Mouse (Mus musculus): ENCODE data around the gene Flywch2.

Flywch2 gene

GRCm38 (mm10) chr17:23785561-23786471 is at the start of gene Flywch2:
Flywch2 (minus strand) TSS chr17:23786081.
- in situ Hi-C loops (cut with MboI, MseI) = no loop called here

DNA sequence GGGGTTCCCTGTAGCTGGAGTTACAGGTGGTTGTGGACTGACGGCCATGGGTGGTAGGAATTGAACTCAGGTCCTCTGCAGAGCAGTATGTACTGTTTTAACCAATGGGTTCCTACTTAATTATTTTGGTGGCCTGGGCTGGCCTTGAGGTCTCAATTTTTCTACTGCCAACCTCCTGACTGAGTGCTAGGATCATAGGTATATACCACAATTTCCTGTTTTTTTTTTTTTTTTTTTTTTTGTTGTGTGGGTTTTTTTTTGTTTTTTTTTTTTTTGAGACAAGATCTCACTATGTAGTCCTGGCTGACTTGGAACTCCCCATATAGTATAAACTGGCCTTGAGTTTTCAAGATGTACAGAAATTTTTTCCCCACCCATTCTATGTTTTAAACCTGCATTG is 45.3 kb upstream of the Flywch2 start:
- in situ Hi-C loops (cut with MboI, MseI) = no loop called here

GRCm38 (mm10) chr17:23829064-23829619 is 43.3 kb upstream of the Flywch2 start, which contains the start of gene Elob:
Elob (minus strand) TSS chr17:23829136.
- in situ Hi-C loops (cut with MboI, MseI) = no loop called here

- in situ Hi-C loops (cut with MboI, MseI) = no loop called here
Measured at GRCm38 (mm10) chr17:23828271-23829001, 42.6 kb upstream of the Flywch2 start.

DNA sequence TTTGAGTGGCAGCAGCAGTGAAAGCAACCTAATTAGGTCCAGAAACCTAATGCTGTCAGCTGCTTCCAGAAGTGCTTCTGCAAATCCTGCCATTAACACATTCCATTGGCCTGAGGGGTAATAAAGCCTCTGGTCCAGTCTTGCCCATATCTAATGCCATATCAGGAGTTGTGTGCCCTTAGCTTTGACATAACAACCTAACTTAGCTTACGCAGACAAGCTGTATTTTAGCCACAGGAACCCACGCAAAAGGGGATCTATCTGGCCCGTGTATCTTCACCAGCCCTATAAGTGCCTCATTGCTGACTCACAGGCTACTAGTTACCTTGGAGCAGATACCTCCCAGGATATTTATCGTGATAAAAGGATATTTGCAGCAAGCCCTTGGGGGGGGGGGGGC is 39.7 kb upstream of the Flywch2 start:
- in situ Hi-C loops (cut with MboI, MseI) = no loop called here

DNA sequence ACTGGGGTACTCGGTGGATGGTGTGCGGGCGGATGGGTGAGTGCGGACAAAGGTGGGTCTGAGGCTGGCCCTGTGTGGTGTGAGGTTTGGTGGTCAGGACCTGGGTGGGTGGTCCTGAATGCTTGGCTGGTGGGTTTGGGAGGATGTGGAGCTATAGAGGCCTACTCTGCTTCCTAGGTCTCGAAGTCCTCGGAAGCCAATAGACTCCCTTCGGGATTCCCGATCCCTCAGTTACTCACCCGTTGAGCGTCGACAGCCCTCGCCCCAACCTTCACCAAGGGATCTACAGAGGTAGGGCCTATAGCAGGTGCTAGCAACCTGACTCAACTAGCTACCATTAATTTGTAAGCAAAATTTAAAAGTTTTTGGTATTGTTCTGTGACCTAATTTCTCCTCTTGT is 37.7 kb upstream of the Flywch2 start:
- in situ Hi-C loops (cut with MboI, MseI) = loop anchor here (25.0 kb wide), 1 partner anchor 1114 kb away; the partner anchor contains the start of gene Mapk8ip3

DNA sequence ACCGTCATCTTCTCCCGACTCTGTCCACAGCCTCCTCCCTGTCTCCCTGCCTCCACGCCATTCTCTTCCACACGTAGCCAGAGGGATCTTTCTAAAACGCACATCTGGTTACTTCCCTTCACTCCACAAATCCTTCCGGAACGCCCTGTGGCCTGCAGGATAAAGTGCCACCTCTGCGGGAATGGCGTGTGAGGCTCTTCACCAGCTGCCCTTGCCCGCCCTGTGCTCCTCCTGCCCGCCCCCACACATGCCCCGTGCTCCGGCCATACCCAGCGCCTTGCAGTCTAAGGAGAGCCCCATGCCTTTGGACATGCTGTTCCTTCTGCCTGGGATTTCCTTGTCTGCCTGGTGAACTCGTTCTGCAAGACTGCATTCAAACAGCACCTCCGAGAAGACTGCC is 37.1 kb upstream of the Flywch2 start:
- in situ Hi-C loops (cut with MboI, MseI) = loop anchor here (25.0 kb wide), 1 partner anchor 1114 kb away; the partner anchor contains the start of gene Mapk8ip3

DNA sequence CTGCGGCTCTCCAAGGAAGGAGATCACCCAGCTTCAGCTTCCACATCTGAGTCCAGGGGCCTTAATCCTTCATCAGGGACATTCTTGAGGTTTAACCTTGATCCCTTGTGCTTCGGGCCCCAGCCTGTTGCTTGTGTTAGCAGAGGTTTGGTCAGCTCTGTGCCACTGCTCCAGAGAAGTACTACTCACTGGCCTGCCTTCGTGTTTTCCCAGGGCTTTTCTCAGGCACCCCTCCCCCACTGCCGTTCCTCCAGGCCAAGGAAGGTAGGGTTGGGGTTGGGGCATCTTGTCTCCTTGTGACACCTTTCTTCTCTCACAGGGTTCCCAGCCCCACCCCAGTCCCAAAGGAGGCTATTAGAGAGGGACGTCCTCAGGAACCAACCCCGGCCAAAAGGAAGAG is 36.2 kb upstream of the Flywch2 start:
- in situ Hi-C loops (cut with MboI, MseI) = loop anchor here (25.0 kb wide), 1 partner anchor 1115 kb away; the partner anchor contains the start of gene Mapk8ip3

DNA sequence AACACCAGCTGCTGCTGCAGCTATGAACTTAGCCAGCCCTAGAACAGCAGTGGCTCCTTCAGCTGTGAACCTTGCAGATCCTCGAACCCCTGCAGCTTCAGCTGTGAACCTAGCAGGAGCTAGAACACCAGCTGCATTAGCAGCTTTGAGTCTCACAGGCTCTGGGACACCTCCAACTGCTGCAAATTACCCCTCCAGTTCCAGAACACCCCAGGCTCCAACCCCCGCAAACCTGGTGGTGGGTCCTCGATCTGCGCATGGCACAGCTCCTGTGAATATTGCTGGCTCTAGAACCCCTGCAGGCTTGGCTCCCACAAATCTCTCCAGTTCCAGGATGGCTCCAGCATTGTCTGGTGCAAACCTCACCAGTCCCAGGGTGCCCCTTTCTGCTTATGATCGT is 34.9 kb upstream of the Flywch2 start:
- in situ Hi-C loops (cut with MboI, MseI) = loop anchor here (25.0 kb wide), 1 partner anchor 1117 kb away; the partner anchor contains the start of gene Mapk8ip3

GRCm38 (mm10) chr17:23819235-23819634 is 33.4 kb upstream of the Flywch2 start:
- in situ Hi-C loops (cut with MboI, MseI) = loop anchor here (25.0 kb wide), 1 partner anchor 1118 kb away; the partner anchor contains the start of gene Mapk8ip3

DNA sequence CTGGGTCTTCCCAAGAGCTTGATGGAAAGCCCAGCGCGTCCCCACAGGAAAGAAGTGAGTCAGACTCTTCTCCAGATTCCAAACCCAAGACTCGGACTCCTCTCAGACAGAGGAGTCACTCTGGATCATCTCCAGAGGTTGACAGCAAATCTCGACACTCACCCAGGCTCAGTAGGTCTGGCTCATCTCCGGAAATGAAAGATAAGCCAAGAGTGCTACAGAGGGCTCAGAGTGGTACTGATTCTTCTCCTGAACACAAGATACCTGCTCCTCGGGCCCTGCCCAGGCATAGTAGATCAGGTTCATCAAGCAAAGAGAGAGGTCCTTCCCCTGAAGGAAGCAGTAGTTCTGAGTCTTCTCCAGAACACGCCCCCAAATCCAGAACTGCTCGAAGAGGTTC is 32.7 kb upstream of the Flywch2 start:
- in situ Hi-C loops (cut with MboI, MseI) = loop anchor here (25.0 kb wide), 1 partner anchor 1119 kb away; the partner anchor contains the start of gene Mapk8ip3

- in situ Hi-C loops (cut with MboI, MseI) = loop anchor here (25.0 kb wide), 1 partner anchor 1122 kb away; the partner anchor contains the start of gene Mapk8ip3
Measured at GRCm38 (mm10) chr17:23815641-23816040, 29.8 kb upstream of the Flywch2 start.

DNA sequence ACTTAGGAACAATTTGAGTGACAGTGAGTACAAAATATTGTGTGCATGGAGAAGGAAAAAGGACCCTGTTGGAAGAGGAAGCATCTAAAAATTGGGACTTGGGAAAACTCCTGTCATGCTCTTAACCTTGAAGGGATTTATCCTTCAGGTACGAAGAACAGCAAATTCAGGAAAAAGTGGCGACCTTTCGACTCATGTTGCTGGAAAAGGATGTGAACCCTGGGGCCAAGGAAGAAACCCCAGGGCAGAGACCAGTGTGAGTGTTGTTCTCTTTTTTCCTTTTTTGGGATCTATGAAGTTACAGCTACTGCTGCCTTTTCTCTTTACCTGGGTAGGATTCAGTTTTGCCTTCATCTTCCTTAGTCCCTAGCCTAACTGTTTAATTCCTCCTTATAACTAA is 22.0 kb upstream of the Flywch2 start:
- in situ Hi-C loops (cut with MboI, MseI) = loop anchor here (25.0 kb wide), 1 partner anchor 1129 kb away; the partner anchor contains the start of gene Mapk8ip3

DNA sequence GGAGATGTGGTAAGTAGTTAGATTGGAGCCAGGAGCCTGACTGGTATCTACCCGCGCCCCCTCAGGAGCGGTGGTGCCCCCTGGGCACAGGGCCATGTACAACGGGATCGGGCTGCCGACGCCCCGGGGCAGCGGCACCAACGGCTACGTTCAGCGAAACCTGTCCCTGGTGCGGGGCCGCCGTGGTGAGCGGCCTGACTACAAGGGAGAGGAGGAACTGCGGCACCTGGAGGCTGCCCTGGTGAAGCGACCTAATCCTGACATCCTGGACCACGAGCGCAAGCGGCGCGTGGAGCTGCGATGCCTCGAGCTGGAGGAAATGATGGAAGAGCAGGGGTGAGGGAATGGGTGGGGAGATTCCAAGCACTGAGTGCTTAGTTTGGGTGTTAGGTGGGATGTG is 21.0 kb upstream of the Flywch2 start:
- in situ Hi-C loops (cut with MboI, MseI) = loop anchor here (25.0 kb wide), 1 partner anchor 1130 kb away; the partner anchor contains the start of gene Mapk8ip3

GRCm38 (mm10) chr17:23804426-23805085 is 18.7 kb upstream of the Flywch2 start:
- in situ Hi-C loops (cut with MboI, MseI) = loop anchor here (25.0 kb wide), 1 partner anchor 1133 kb away; the partner anchor contains the start of gene Mapk8ip3

- in situ Hi-C loops (cut with MboI, MseI) = loop anchor here (25.0 kb wide), 1 partner anchor 1134 kb away; the partner anchor contains the start of gene Mapk8ip3
Measured at GRCm38 (mm10) chr17:23803366-23804041, 17.6 kb upstream of the Flywch2 start.

DNA sequence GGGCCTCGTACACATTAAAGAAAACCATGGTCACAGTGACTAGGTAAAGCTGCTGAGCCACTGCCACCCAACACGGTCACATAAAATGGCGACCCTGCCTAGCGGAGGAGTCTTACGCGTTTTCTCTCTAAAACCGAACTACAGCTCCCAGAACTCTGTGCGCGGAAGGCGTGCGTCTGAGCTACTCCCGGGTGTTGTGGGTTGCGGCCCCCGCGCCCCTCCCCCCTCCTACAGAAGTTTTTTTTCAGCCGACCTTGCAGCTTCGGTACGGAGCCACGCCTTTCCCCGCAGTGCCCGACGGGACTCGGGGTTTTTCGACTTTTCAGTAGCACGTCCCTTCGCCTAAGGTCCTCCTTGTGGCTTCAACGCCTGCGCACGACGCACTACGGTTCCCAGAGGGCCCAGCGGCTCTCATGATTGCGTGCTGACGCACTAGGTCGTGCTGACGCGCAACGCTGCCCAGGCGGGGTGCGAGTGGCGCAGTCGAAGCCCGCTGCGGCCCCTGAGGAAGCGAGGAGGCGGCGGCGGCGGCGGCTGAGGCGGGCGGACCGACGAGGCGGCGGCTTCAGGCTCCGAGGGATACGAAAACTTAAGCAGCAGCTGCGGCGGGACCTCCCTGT is 17.0 kb upstream of the Flywch2 start:
- in situ Hi-C loops (cut with MboI, MseI) = loop anchor here (25.0 kb wide), 1 partner anchor 1134 kb away; the partner anchor contains the start of gene Mapk8ip3

DNA sequence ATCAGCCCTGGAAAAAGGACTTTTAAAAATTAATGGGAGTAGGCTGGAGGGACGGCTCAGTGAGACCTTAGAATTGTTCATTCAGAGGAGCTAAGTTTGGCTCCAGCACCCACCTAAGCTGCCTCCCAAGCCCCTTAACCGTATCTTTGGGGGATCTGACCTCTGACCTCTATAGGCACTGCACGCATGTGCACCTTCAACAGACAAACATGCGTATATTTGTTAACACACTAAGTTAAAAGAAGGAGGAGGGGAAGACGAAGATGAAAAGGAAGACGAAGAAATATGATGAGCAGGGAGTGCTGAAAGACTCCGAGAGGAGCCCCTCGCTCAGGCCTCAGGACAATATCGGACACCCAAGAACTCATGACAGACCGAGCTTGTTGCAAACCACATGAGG is 15.7 kb upstream of the Flywch2 start:
- in situ Hi-C loops (cut with MboI, MseI) = loop anchor here (25.0 kb wide), 1 partner anchor 1136 kb away; the partner anchor contains the start of gene Mapk8ip3

DNA sequence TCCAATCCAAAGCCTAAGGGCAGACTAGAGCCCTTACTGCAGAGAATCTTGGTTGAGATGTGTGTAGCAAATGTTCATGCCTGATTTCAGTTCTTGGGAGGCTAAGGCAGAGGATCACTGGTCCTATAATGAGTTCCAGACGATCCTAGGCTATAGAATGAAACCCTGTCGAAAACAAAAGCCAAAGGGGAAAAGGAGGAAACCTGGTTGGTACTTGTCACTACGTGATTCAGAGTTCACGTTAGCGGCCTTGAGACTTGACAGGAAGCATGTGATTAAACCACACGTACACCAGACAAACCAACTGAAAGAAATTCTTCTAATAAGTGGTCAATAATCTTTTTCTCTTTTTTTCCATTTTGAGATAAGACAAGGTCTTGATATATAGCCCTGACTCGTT is 11.4 kb upstream of the Flywch2 start:
- in situ Hi-C loops (cut with MboI, MseI) = no loop called here

DNA sequence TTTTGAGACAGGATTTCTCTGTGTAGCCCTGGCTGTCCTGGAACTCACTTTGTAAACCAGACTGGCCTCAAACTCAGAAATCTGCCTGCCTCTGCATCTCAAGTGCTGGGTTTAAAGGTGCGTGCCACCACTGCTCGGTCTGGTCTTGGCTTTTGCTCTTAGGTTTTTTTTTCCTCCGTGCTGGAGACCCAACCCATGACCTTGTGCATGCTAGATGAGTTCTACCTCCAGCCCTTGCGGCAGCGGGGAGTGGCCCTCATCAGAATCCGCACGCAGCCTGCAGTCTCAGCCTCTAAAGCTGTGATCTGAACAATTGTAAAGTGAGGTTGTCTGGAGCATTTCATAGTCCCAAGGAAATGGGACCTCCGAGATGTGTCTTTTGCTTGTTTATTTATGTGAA is 9.4 kb upstream of the Flywch2 start:
- in situ Hi-C loops (cut with MboI, MseI) = no loop called here

All from T-helper 2 cell (primary cell).